Mouse (Mus musculus) midbrain, embryonic 15.5 days (tissue): ENCODE measurements around the gene Rab6a. TPM values are rescaled to one million over a fixed set of nuclear protein-coding genes. Genes with fewer than 3 reads are reported as not detected.

Experiments used
- ATAC-seq: fragments of 200-750 bp; cut with Nextera tagmentation; replicated peaks from 2 replicates; pipeline ENCODE4 v1.8.0; 2017; ENCODE audit warnings: moderate TSS enrichment
- H3K27ac ChIP-seq: fragments of 300-500 bp; sonication (generic); 2 replicates; pipeline ENCODE4 v1.5.1; 2015; ENCODE audit warnings: mild to moderate bottlenecking, inconsistent platforms
- H3K27me3 ChIP-seq: fragments of 300-500 bp; sonication (generic); replicated peaks from 2 replicates; pipeline ENCODE4 v1.6.1; 2015; ENCODE audit warnings: inconsistent platforms
- H3K36me3 ChIP-seq: fragments of 300-500 bp; sonication (generic); replicated peaks from 2 replicates; pipeline ENCODE4 v1.6.1; 2015; ENCODE audit warnings: inconsistent platforms
- H3K4me1 ChIP-seq: fragments of 300-500 bp; sonication (generic); 2 replicates; pipeline ENCODE4 v1.6.1; 2015; ENCODE audit warnings: inconsistent platforms
- H3K4me2 ChIP-seq: fragments of 300-500 bp; sonication (generic); 2 replicates; pipeline ENCODE4 v1.6.1; 2015; ENCODE audit warnings: inconsistent platforms, mild to moderate bottlenecking, moderate library complexity
- H3K4me3 ChIP-seq: fragments of 300-500 bp; sonication (generic); 2 replicates; pipeline ENCODE4 v1.5.1; 2015; ENCODE audit warnings: mild to moderate bottlenecking, inconsistent platforms
- H3K9ac ChIP-seq: fragments of 300-500 bp; sonication (generic); 2 replicates; pipeline ENCODE4 v1.6.1; 2015; ENCODE audit warnings: mild to moderate bottlenecking, inconsistent platforms
- H3K9me3 ChIP-seq: fragments of 300-500 bp; sonication (generic); 2 replicates; pipeline ENCODE4 v1.6.1; 2016; ENCODE audit warnings: inconsistent platforms
- WGBS: fragments of 180-500 bp; shearing (Covaris S2); methylation state at CpG from one replicate; pipeline ENCODE4 v1.1.7; 2015; ENCODE audit warnings: mixed read lengths; 5-methylcytosine and 5-hydroxymethylcytosine counted together
- polyA plus RNA-seq: library from polyadenylated mRNA; unstranded; fragments of >200 nt; fragmentation: Nextera tagmentation; extraction: Ambion mirVana; gene quantifications from 2 replicates; pipeline ENCODE4 v1.2.1, GENCODE M21; 2015

The Rab6a gene
- polyA plus RNA-seq, 1 experiment from 2014 or later, result 260 TPM

- Histone ChIP-seq H3K4me1 (0 out of 2 replicates have a peak, but pooled peaks cover 4% of the 10 kb centered on the region), H3K27ac (peak overlapping the region; percentile 87), H3K36me3 (no peaks in the 10 kb centered on the region), H3K9me3 (no peaks in the 10 kb centered on the region), H3K9ac (peak overlapping the region; percentile 67), H3K27me3 (no peaks in the 10 kb centered on the region), H3K4me3 (peak overlapping the region; percentile 56), H3K4me2 (peak overlapping the region; percentile 57)
- WGBS, result 43% methylated on average over 7 of the region's 7 CpGs
- ATAC-seq, result no peak; the same call in 1 of the 2 replicates
Measured at GRCm38 (mm10) chr7:100590504-100590844, 16.7 kb upstream of the Rab6a start.

- Histone ChIP-seq H3K27me3 (no peaks in the 10 kb centered on the region), H3K27ac (peak overlapping the region; percentile 87), H3K9me3 (no peaks in the 10 kb centered on the region), H3K36me3 (no peaks in the 10 kb centered on the region), H3K4me2 (peak overlapping the region; percentile 57), H3K4me3 (peak overlapping the region; percentile 56), H3K9ac (peak overlapping the region; percentile 67), H3K4me1 (0 out of 2 replicates have a peak, but pooled peaks cover 4% of the 10 kb centered on the region)
- WGBS, result 0% methylated on average over 19 of the region's 20 CpGs
- peak; percentile 95 for ATAC-seq
Measured at GRCm38 (mm10) chr7:100590845-100591521, 16.2 kb upstream of the Rab6a start.

- Histone ChIP-seq H3K27me3 (no peaks in the 10 kb centered on the region), H3K36me3 (no peaks in the 10 kb centered on the region), H3K27ac (peak overlapping the region; percentile 87), H3K4me1 (0 out of 2 replicates have a peak, but pooled peaks cover 4% of the 10 kb centered on the region), H3K4me2 (peak overlapping the region; percentile 57), H3K4me3 (peak overlapping the region; percentile 56), H3K9me3 (no peaks in the 10 kb centered on the region), H3K9ac (peak overlapping the region; percentile 67; the same call in 1 of the 2 replicates)
- ATAC-seq, result peak; percentile 50
- 12% methylated on average over 2 of the region's 2 CpGs for WGBS
Measured at GRCm38 (mm10) chr7:100591522-100591852, 15.7 kb upstream of the Rab6a start.

- 0 out of 2 replicates have a peak, but pooled peaks cover 4% of the 10 kb centered on the region for H3K4me1 ChIP-seq
- H3K4me2 ChIP-seq, result no peak overlapping the region
- no peak overlapping the region for H3K4me3 ChIP-seq
- H3K9me3 ChIP-seq, result no peaks in the 10 kb centered on the region
- H3K9ac ChIP-seq, result no peak overlapping the region
- no peak overlapping the region for H3K27ac ChIP-seq
- H3K36me3 ChIP-seq, result no peaks in the 10 kb centered on the region
- H3K27me3 ChIP-seq, result no peaks in the 10 kb centered on the region
- ATAC-seq, result no peak
Measured at GRCm38 (mm10) chr7:100593349-100593748, 13.9 kb upstream of the Rab6a start.

- no peaks in the 10 kb centered on the region for H3K36me3 ChIP-seq
- 82% methylated on average over 5 of the region's 5 CpGs for WGBS
- no peaks in the 10 kb centered on the region for H3K9me3 ChIP-seq
- H3K4me3 ChIP-seq, result no peak overlapping the region
- no peak overlapping the region for H3K9ac ChIP-seq
- H3K27ac ChIP-seq, result no peak overlapping the region
- 0 out of 2 replicates have a peak, but pooled peaks cover 3% of the 10 kb centered on the region for H3K27me3 ChIP-seq
- no peaks in the 10 kb centered on the region for H3K4me1 ChIP-seq
- no peak for ATAC-seq
- H3K4me2 ChIP-seq, result no peak overlapping the region
Measured at GRCm38 (mm10) chr7:100600211-100600610, 7.0 kb upstream of the Rab6a start.

GRCm38 (mm10) chr7:100608130-100608741 is 1.0 kb downstream of the Rab6a start, which contains the start of gene Mrpl48:
Gene Mrpl48 (minus strand): TSS chr7:100608301.
- H3K4me3 ChIP-seq, result peak within 1 kb of the TSS; percentile 91
- peak within 1 kb of the TSS; percentile 61 for H3K4me2 ChIP-seq
- H3K4me1 ChIP-seq, result peaks cover 19% of the 10 kb centered on the region
- H3K27me3 ChIP-seq, result no peaks in the 10 kb centered on the region
- WGBS, result under 1% methylated on average over 43 of the region's 43 CpGs
- ATAC-seq, result peak; percentile 35
- H3K36me3 ChIP-seq, result no peaks in the 10 kb centered on the region
- H3K9ac ChIP-seq, result peak within 1 kb of the TSS; percentile 99
- H3K27ac ChIP-seq, result peak within 1 kb of the TSS; percentile 96
- H3K9me3 ChIP-seq, result no peaks in the 10 kb centered on the region

GRCm38 (mm10) chr7:100608910-100609309 is 1.7 kb downstream of the Rab6a start:
- Histone ChIP-seq H3K4me1 (peaks cover 19% of the 10 kb centered on the region), H3K4me2 (peak overlapping the region; percentile 61), H3K9me3 (no peaks in the 10 kb centered on the region), H3K27me3 (no peaks in the 10 kb centered on the region), H3K27ac (peak overlapping the region; percentile 96), H3K4me3 (peak overlapping the region; percentile 91), H3K36me3 (no peaks in the 10 kb centered on the region), H3K9ac (peak overlapping the region; percentile 99)
- no peak for ATAC-seq
- 15% methylated on average over 4 of the region's 4 CpGs for WGBS

- 91% methylated on average over 4 of the region's 4 CpGs for WGBS
- Histone ChIP-seq H3K4me1 (no peaks in the 10 kb centered on the region), H3K27me3 (no peaks in the 10 kb centered on the region), H3K4me3 (no peak overlapping the region), H3K9ac (no peak overlapping the region), H3K36me3 (no peaks in the 10 kb centered on the region), H3K4me2 (no peak overlapping the region), H3K27ac (no peak overlapping the region), H3K9me3 (no peaks in the 10 kb centered on the region)
- ATAC-seq, result no peak
Measured at GRCm38 (mm10) chr7:100616121-100616857, 9.1 kb downstream of the Rab6a start.

GRCm38 (mm10) chr7:100622277-100622676 is 15.1 kb downstream of the Rab6a start:
- Histone ChIP-seq H3K27ac (no peak overlapping the region), H3K9me3 (no peaks in the 10 kb centered on the region), H3K4me1 (no peaks in the 10 kb centered on the region), H3K4me3 (no peak overlapping the region), H3K4me2 (no peak overlapping the region), H3K36me3 (no peaks in the 10 kb centered on the region), H3K27me3 (no peaks in the 10 kb centered on the region), H3K9ac (no peak overlapping the region)
- 89% methylated on average over 2 of the region's 2 CpGs for WGBS
- ATAC-seq, result no peak

GRCm38 (mm10) chr7:100624538-100624937 is 17.3 kb downstream of the Rab6a start:
- Histone ChIP-seq H3K9ac (no peak overlapping the region), H3K36me3 (peaks cover under 1% of the 10 kb centered on the region; the same call in 1 of the 2 replicates), H3K27me3 (no peaks in the 10 kb centered on the region), H3K4me2 (no peak overlapping the region), H3K4me1 (no peaks in the 10 kb centered on the region), H3K27ac (no peak overlapping the region), H3K4me3 (no peak overlapping the region), H3K9me3 (no peaks in the 10 kb centered on the region)
- 62% methylated on average over 3 of the region's 3 CpGs for WGBS
- no peak for ATAC-seq

- H3K4me1 ChIP-seq, result no peaks in the 10 kb centered on the region
- H3K36me3 ChIP-seq, result peaks cover 9% of the 10 kb centered on the region; the same call in 1 of the 2 replicates
- no peaks in the 10 kb centered on the region for H3K27me3 ChIP-seq
- no peak overlapping the region for H3K4me3 ChIP-seq
- H3K9ac ChIP-seq, result no peak overlapping the region
- 4% methylated on average over 1 of the region's 1 CpGs for WGBS
- no peak overlapping the region for H3K4me2 ChIP-seq
- H3K27ac ChIP-seq, result no peak overlapping the region
- no peaks in the 10 kb centered on the region for H3K9me3 ChIP-seq
- ATAC-seq, result no peak
Measured at GRCm38 (mm10) chr7:100637657-100638056, 30.4 kb downstream of the Rab6a start.

- Histone ChIP-seq H3K27me3 (no peaks in the 10 kb centered on the region), H3K4me2 (no peak overlapping the region), H3K4me3 (no peak overlapping the region), H3K9ac (no peak overlapping the region), H3K36me3 (no peaks in the 10 kb centered on the region), H3K4me1 (no peaks in the 10 kb centered on the region), H3K9me3 (no peaks in the 10 kb centered on the region), H3K27ac (no peak overlapping the region)
- WGBS, result 95% methylated on average over 4 of the region's 4 CpGs
- no peak for ATAC-seq
Measured at GRCm38 (mm10) chr7:100642413-100642812, 35.2 kb downstream of the Rab6a start.
